13 mouse cellular contexts compared by ENCODE assay signal in genomic region chrX:166626866-166627570, GRCm38 (mm10). TPM values are rescaled to one million over a fixed set of nuclear protein-coding genes. Genes with fewer than 3 reads are reported as not detected.
DNase-seq lines count a peak whose midpoint lies in the region; ATAC-seq and TF ChIP-seq lines count a peak whose summit lies in the region.
"Had no signal": no experiment of that assay in that cellular context is flagged by ENCODE, and none has a peak within 500 bp of the region (broad histone marks: within the 10 kb centered on the region; RNA-seq: fewer than 3 reads in every experiment).

No protein-coding gene starts in this region.

- H3K27ac ChIP-seq in spleen, adult 2 months (ENCODE audit: insufficient read depth, low read length): peak overlapping the region; percentile 63
- H3K27ac ChIP-seq in lung, postnatal 0 days (ENCODE audit: low read length): no peak overlapping the region
- H3K27ac ChIP-seq in liver, embryonic 12.5 days: no peak overlapping the region
- H3K27ac ChIP-seq: forebrain, embryonic 10.5 days; heart, embryonic 15.5 days; kidney, embryonic 15.5 days; midbrain, embryonic 13.5 days had no signal

- no peak for TF ChIP-seq POLR2A in spleen, adult 2 months (IDR thresholded peaks at IDR 0.05; ENCODE audit: low read depth, low read length)

- H3K36me3 ChIP-seq in spleen, adult 2 months (ENCODE audit: control insufficient read depth, insufficient read depth, low read length): no peaks in the 10 kb centered on the region
- no peaks in the 10 kb centered on the region for H3K36me3 ChIP-seq in lung, postnatal 0 days (ENCODE audit: insufficient read depth, low read length)
- no peaks in the 10 kb centered on the region for H3K36me3 ChIP-seq in liver, embryonic 12.5 days
- H3K36me3 ChIP-seq: forebrain, embryonic 10.5 days; heart, embryonic 15.5 days; kidney, embryonic 15.5 days; midbrain, embryonic 13.5 days had no signal

- no peak overlapping the region for H3K4me3 ChIP-seq in spleen, adult 2 months (ENCODE audit: extremely low read depth, insufficient read depth, insufficient read length)
- no peak overlapping the region for H3K4me3 ChIP-seq in lung, postnatal 0 days (ENCODE audit: low read depth, low read length)
- H3K4me3 ChIP-seq in liver, embryonic 12.5 days: no peak overlapping the region
- H3K4me3 ChIP-seq: forebrain, embryonic 10.5 days; heart, embryonic 15.5 days; kidney, embryonic 15.5 days; midbrain, embryonic 13.5 days had no signal

- DNase-seq in spleen, adult 2 months (ENCODE audit: low read depth in 1 of 2, low spot score in 2 of 2): peak; percentile 6 to 14
- no peak for DNase-seq in spleen, postnatal 4 days (ENCODE audit: low spot score in 2 of 2)
- DNase-seq in fibroblast of lung, adult 2 months (ENCODE audit: low read depth): peak; percentile 18
- DNase-seq in lung, postnatal 0 days (ENCODE audit: low spot score): peak; percentile 71
- DNase-seq in testis, postnatal 14 days (ENCODE audit: low spot score): peak; percentile 7
- DNase-seq in embryo, embryonic 10.5 days (ENCODE audit: low spot score): no peak
- no peak for DNase-seq in right cerebral cortex, postnatal 36 days (ENCODE audit: low spot score in 2 of 2)

- TF ChIP-seq EP300 in lung, postnatal 0 days (IDR thresholded peaks at IDR 0.05): peak; percentile 56; the same call in 1 of the 2 replicates

- WGBS in spleen, adult 2 months: 46% methylated on average over 3 of the region's 3 CpGs
- 50% methylated on average over 3 of the region's 3 CpGs for WGBS in lung, postnatal 0 days
- WGBS in liver, embryonic 12.5 days (ENCODE audit: insufficient replicate concordance): 38% methylated on average over 3 of the region's 3 CpGs

- peak; percentile 85 for ATAC-seq in lung, postnatal 0 days
- no peak for ATAC-seq in liver, embryonic 12.5 days
- ATAC-seq: midbrain, embryonic 13.5 days; Patski had no signal

- TF ChIP-seq CTCF in spleen, adult 2 months (IDR thresholded peaks at IDR 0.05; ENCODE audit: extremely low read depth, insufficient read depth, insufficient read length, insufficient replicate concordance): no peak
- no peak for TF ChIP-seq CTCF in lung, postnatal 0 days (IDR thresholded peaks at IDR 0.05)

- peaks cover 8% of the 10 kb centered on the region; the same call in 1 of the 2 replicates for H3K4me1 ChIP-seq in spleen, adult 2 months (ENCODE audit: control insufficient read depth, insufficient read depth, insufficient read length)
- no peaks in the 10 kb centered on the region for H3K4me1 ChIP-seq in lung, postnatal 0 days (ENCODE audit: insufficient read depth, low read depth, low read length)
- no peaks in the 10 kb centered on the region for H3K4me1 ChIP-seq in liver, embryonic 12.5 days
- H3K4me1 ChIP-seq: forebrain, embryonic 10.5 days; kidney, embryonic 15.5 days; midbrain, embryonic 13.5 days had no signal

- no peaks in the 10 kb centered on the region for H3K9me3 ChIP-seq in lung, postnatal 0 days (ENCODE audit: low read length)
- H3K9me3 ChIP-seq in liver, embryonic 12.5 days (replicated peaks): no peaks in the 10 kb centered on the region
- H3K9me3 ChIP-seq: forebrain, embryonic 10.5 days; heart, embryonic 15.5 days; kidney, embryonic 15.5 days; midbrain, embryonic 13.5 days had no signal

- no peak overlapping the region for H3K9ac ChIP-seq in lung, postnatal 0 days (replicated peaks; ENCODE audit: low read depth)
- H3K9ac ChIP-seq in liver, embryonic 12.5 days: no peak overlapping the region
- H3K9ac ChIP-seq: heart, embryonic 15.5 days; kidney, embryonic 15.5 days; midbrain, embryonic 13.5 days had no signal

- H3K27me3 ChIP-seq in spleen, adult 2 months (ENCODE audit: control insufficient read depth, insufficient read depth, low read length): no peaks in the 10 kb centered on the region
- H3K27me3 ChIP-seq in lung, postnatal 0 days (replicated peaks; ENCODE audit: insufficient read depth, low read length): no peaks in the 10 kb centered on the region
- H3K27me3 ChIP-seq in liver, embryonic 12.5 days (replicated peaks): peaks cover 9% of the 10 kb centered on the region; the same call in 1 of the 2 replicates
- H3K27me3 ChIP-seq: heart, embryonic 15.5 days had no signal

- H3K4me2 ChIP-seq in lung, postnatal 0 days (replicated peaks; ENCODE audit: low read depth, low read length): no peak overlapping the region
- no peak overlapping the region for H3K4me2 ChIP-seq in liver, embryonic 12.5 days
- H3K4me2 ChIP-seq: heart, embryonic 15.5 days; kidney, embryonic 15.5 days; midbrain, embryonic 13.5 days had no signal

RNA-seq across cellular contexts. Expression of gene Egfl6, which starts 41.5 kb away (rescaled TPM):
- polyA plus RNA-seq in spleen, adult 2 months (2012; rRNA removed): 0.15 and 0.16 TPM in 2 replicates
- polyA plus RNA-seq in lung, postnatal 0 days (2015; fragmentation: Nextera tagmentation; extraction: Ambion mirVana): 68.7 and 80.7 TPM in 2 replicates
- polyA plus RNA-seq in liver, embryonic 12.5 days (2016; fragmentation: Nextera tagmentation; extraction: Ambion mirVana): 1.1 and 1.7 TPM in 2 replicates
- polyA plus RNA-seq: Patski had no signal

Comparison
In these comparisons a context has a peak if more than half of its experiments do, and no peak if none do; other contexts are left out.
1. DNase-seq: peak in spleen, adult 2 months (2 of 2), fibroblast of lung, adult 2 months (single experiment), lung, postnatal 0 days (single experiment) and testis, postnatal 14 days (single experiment); none in spleen, postnatal 4 days (0 of 2), embryo, embryonic 10.5 days (single experiment) and right cerebral cortex, postnatal 36 days (0 of 2).
2. RNA of gene Egfl6, which starts 41.5 kb away (polyA plus RNA-seq): 68.7 to 80.7 TPM in lung, postnatal 0 days; 1.1 to 1.7 TPM in liver, embryonic 12.5 days and 0.15 to 0.16 TPM in spleen, adult 2 months; every median in the first group is over 10 times any median in the second.